Mouse (Mus musculus): ENCODE results near the gene Tgfa. TPM values are rescaled to one million over a fixed set of nuclear protein-coding genes. Genes with fewer than 3 reads are reported as not detected.

Tgfa gene
- total RNA-seq (2021): 1 to 10 TPM; 1.6 to 1.7 TPM

DNA sequence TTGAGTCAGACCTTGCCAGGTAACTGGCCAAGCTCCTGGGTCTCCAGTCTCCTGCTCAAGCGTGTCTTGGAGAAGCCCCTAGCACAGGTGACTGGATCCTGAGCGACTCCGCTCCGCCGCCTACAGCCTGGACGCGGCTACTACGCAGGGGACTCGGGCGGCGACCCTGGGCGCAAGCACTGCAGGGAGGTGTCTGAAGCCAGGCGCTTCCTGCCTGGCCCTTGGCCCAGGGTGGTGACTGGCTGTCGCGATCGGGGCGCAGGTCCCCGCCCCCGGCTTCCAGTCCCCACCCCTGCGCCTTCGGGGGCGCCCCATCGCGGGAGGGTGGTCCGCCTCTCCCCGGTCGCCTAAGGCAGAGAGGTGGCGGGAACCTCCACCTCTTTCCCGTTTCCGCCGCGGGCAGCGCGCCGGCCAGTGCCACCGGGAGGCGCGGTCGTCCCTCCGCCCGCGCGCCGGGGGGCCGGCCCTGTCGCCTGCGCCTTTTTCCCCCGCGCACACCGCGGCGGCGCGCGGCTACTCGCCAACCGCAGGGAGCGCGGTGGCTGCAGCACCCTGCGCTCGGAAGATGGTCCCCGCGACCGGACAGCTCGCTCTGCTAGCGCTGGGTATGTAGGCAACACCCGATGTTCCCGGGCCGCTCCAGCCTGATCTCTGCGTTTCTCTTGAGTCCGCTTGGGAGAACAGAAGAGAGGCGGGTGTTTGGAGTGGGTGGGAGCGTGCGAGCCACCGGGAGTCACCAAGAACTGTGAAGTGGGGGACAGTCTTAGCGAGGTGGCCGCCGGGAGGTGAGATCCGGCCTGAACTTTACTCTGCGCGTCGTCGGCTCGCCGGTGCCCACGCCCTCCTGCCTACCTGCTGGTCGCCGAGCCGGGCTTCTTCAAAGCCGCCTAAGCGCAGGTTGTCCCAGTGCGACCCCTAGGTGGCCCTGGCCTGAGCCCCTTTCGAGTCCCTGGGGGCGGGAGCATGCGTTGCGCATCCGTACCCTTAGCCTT, at the start of gene Tgfa:
TSS of gene Tgfa (plus strand) at position 283 of the 992 bp plus-strand sequence.
- DNase-seq (ENCODE audit: low spot score): peak; percentile 53
- intact Hi-C loops (cut with DNase I): loop anchor here (5.0 kb wide), 1 partner anchor 167 kb away; no protein-coding TSS in a partner anchor

DNA sequence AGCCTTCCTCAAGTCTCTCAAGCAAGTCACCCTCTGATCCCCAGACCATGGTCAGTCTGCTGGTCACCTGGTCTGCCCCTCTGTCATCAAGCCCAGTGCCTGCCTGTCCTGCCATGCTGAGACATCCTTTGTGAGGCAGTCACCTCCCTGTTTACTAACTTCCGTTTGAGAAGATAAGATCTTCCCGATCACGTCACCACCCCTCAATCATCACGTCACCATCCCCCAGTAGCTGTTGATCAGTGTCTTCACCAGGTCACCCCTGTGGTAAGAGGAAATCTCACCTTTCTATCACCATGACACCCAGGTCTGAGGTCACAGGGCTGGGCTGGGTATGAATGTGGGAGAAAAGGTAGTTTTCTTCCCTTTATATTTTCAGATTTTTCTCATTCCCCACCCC, 46.5 kb upstream of the Tgfa start:
- intact Hi-C loops (cut with DNase I): no loop called here
- DNase-seq (ENCODE audit: low spot score): no peak

DNA sequence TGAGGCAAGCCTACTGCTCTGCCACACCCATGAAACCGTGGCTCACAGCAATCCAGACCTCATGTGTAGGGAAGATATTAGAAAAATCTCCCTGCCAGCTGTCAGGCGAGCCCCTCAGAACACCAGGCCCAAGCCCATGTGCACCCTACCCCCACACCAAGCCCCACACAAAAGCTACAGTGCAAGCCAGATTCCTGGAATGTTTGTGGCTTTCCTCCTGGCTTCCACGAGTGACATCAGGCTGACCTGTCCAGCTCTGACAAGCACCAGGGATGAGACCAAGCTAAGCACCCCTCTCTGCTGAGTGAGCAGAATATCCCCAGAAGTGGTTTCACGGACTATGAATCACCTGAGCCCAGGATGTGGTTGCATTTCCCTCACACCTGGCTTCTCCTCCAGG, 46.0 kb upstream of the Tgfa start:
- intact Hi-C loops (cut with DNase I): no loop called here
- DNase-seq (ENCODE audit: low spot score): no peak

DNA sequence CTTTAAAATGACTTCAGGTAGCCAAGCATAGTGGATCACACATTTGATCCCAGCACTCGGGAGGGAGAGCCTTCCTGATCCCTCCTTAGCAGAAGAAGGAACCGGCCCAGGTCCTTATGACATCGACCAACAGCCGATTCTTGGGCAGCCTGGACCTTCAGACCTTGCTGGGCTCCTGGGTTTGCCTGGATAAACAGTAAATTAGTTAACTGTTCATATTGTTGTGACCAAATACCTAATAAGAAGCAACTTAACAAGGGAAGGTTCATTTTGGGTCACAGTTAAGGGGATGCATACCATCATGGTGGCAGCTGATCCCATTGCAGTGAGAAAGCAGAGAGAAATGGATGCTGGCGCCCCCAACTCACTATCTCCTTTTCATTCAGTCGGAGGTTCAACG, 42.3 kb upstream of the Tgfa start:
- DNase-seq (ENCODE audit: low spot score): no peak

DNA sequence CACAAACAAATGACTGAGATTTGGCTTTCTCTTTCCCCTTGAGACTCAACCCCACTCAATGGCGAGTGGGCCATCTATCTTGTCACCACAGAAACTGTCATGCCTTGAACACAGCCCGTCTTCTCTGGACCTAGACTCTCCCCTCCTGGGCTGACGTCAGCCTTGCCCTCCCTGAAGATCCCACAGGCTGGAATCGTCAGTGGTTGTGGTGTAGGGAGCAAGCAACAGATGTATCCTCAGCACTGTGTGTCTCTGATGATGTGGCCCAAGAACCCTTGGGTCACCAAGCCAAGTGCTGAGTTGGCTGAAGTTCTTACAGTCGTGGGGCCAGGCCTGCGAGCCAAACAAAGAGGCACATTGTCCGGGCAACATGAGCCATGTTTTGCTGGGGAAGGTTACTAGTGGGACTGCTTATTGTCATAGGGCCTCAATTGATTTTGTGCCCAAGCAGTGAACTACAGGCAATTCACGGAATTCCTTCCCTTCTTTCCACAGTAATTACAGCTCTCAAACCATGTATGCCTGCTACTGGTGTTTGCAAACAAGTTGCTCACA, 41.5 kb upstream of the Tgfa start:
- intact Hi-C loops (cut with DNase I): no loop called here
- peak; percentile 43 for DNase-seq (ENCODE audit: low spot score)

More for the DNA sequence above, 42.3 kb upstream of the Tgfa start:
- intact Hi-C loops (cut with DNase I): no loop called here

DNA sequence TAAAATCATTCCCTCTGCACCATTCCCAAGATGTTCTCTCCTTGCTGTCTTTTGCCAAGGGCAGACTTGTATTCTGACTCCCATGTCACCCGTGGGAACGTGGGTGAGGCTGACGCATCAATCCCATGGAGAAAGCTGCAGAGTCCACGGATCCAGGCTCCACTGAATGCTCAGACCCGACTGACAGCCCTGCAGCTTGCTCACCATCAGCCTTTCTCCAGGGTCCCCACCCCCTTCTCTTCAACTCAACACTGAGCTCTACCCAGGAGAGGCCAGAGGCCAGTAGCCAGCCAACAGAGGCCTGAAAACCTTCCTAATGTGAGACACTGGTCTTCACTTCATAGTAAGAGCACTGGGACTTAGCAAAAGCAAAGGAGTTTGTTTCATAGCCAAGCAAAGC, 41.0 kb upstream of the Tgfa start:
- no peak for DNase-seq (ENCODE audit: low spot score)

DNA sequence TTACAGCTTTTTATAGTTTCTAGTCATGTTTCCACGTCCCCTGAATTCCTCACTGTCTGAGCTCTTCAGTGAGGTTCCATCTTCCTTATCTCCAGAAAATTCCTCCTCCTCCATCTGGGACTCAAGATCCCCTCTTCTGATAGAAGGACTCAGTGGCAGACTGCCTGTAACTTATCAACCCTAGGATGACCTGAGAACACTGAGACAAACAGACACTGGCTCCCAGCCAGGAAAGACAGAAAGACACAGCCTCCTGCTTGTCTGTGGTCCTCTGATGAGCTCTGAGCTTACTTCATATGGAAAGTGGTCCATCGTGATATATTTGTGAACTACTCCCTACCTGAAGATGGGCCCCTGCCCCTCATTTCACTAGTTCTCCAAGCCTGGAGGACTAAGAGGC, 40.5 kb upstream of the Tgfa start:
- no peak for DNase-seq (ENCODE audit: low spot score)
- intact Hi-C loops (cut with DNase I): no loop called here

More for the DNA sequence above, 41.0 kb upstream of the Tgfa start:
- intact Hi-C loops (cut with DNase I): no loop called here

DNA sequence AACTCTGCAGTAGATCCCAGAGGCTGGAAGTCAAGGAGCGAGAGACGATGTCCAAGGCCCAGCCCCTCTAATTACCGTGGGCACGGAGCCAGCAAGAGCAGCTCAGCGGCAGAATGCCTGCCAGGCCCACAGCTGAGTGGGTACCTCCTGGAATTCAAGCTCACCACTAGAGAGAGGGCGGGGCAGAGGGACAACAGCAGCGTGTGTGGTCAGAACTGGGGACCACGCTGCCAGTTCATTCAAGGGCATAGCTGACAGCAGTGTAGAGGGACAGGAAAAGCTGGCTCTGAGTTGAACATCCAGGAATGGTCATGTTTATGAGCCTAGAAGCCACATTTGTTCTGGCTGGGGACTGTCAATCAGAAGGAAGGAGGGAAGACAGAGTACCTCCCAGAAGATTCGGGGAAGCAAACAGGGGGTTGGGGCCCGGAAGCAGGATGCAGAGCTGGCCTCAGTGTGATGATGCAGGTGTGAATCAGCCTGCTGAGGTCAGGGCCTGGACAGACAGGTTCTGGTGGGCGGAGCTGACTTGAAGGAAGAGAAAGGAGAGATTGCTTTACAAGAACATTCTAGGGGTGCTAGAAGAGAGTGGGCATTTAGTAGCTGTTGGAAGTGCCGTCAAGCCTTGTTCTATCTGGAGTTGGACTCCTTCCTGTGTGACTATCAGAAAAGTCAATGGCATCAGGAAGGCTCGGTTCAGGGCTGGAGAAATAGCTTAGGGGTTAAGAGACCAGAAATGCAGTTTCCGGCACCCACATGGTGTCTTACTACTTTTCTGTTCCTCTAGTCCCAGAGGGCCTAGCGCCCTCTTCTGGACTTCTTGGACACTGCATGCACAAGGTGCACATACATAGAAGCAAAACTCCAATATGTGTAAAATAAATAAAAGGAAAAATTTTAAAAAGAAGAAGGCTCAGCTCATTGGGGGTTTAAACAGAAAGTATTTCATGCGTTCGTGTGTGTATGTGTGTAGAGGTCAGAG, 37.5 kb upstream of the Tgfa start:
- intact Hi-C loops (cut with DNase I): no loop called here
- DNase-seq (ENCODE audit: low spot score): no peak

DNA sequence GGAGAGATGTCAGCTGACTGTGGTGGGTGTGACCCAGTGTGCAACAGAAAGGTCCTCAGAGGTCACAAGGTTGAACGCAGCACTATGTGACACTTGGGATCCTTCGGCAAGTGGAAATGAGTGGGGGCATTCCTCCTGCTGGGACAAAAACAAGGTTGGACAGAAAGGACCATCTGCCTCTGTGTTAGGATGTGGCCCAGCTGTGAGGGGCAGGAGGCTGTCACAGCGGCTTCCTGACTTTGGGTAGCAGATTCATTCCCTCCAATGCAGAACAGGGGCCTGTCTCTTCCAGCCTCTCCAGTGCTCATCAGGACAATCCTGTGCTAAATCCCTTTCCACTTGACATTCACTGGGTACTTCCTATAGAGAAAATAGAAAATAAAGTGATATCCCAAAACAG, 34.1 kb upstream of the Tgfa start:
- intact Hi-C loops (cut with DNase I): no loop called here
- DNase-seq (ENCODE audit: low spot score): no peak

DNA sequence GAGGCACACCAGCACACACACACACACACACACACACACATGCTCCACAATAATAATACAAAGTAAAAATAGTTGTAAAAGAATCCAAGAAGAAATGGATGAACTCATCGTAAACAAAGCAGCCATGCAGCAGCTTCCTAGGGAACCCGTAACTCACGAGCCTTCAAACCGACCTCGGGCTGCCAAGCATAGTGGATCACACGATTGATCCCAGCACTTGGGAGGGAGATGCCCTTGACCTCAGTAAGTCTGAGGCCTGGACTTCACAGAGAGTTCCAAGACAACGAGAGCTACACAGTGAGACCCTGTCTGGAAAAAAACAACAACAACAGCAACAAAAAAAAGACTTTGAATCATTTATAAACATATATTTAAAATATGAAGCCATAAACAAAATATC, 33.4 kb upstream of the Tgfa start:
- DNase-seq (ENCODE audit: low spot score): no peak
- intact Hi-C loops (cut with DNase I): no loop called here

DNA sequence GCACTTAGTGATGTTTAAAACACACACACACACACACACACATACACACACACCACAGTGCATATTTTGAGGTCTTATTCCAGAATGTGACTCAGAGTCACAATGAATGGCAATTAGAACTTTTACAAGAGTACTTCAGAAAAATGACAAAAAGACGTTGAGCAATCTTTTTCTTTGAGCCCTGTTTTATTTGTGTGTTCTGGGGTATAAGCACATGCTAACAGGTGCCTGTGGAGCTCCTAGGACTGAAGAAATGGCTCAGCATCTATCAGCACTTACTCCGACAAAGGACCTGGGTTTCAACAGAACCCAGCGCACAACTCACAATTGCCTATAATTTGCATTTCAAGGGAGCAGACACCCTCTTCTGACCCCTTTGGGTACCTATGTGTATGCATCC, 31.0 kb upstream of the Tgfa start:
- DNase-seq (ENCODE audit: low spot score): no peak
- intact Hi-C loops (cut with DNase I): no loop called here

DNA sequence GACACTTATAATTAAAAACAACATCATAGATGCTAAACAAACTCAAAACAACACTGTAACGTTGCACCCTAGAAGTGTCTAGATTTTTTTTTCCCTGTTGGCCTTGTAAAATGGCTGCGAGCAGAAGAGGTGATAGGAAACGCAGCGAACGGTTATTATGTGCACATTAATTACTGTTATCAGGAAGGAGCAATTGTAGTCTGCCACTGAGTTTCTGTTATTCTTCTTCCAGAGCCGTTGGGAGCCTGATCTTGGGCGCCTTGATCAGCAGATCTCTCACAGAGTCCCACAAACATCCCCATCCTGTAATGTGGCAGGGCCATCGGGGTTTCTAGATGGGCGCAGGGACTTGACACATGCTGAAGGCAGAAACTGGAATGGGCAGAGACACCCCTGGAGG, 28.6 kb upstream of the Tgfa start:
- intact Hi-C loops (cut with DNase I): no loop called here
- no peak for DNase-seq (ENCODE audit: low spot score)

DNA sequence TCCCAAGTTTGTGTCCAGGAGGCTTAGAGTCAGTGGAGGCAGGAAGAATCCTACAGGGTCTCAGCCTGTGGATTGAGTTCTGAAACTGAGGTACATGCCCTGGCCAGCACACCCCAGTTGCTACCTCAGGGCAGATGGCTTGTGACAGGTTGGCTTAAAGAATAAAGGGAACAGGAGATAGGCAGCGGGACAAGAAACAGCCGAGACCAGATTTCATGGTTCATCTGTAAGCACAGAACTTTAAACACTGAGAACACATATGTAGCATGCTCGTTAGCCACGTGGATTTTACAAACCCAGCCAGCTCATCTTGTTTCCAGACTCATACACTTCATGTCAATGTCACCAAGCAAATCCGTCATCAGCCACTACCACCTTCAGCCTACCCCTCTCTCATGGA, 27.2 kb upstream of the Tgfa start:
- intact Hi-C loops (cut with DNase I): no loop called here
- DNase-seq (ENCODE audit: low spot score): no peak

DNA sequence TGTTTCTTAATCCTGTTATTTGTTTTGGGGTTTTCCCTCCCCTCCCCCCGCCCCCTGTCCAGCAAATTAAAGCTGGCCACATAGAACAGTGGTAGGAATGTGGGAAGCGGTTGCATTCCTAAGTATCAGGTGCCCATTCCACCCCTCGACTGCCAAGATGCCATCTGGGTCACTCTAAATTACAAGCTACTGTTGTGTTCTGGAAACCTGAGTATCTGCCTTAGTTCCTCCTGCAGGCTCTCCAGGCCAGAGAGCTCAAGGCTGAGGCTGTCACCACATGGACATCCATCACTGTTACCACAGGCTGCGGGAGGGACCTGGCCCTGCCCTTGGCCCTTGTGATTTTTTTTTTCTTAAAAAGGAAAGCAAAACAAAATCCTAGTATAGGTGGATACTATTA, 25.9 kb upstream of the Tgfa start:
- DNase-seq (ENCODE audit: low spot score): no peak
- intact Hi-C loops (cut with DNase I): no loop called here

DNA sequence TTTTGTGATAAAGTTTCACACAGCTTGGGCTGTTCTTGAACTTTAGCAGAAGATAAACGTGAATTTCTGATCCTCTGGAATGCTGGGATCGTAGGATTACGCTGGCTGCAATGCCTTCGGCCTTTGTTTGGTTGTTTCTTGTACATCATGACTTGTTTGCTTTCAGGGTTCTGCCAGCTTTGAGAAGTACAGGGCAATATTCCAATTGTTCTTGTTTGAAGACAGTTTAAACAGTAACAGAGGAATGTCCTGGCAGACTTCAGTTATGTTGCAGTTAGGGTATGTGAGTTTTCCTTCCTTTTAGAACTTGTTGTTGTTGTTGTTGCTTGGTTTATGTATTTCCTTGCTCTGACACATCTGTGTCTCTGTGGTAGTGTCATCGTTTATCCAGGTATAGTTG, 18.8 kb upstream of the Tgfa start:
- intact Hi-C loops (cut with DNase I): no loop called here
- DNase-seq (ENCODE audit: low spot score): no peak

DNA sequence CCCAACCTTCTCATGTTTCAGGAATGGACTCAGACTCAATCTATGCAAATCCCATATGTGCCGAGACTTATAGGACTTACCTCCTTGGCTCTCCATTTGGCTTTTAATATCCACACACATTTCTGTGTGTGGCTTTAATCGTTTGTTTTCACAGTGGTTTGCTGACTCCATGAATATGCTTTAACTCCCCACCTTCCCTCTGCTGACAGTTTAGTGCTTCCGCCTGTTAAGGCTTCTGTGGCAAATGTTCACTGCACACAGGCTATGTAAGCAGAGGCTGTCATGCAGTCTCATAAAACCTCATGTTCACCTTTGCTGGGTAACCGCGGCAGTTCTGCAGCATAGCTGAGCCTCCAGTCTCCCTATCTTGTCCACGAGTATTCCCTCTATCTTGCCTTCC, 18.3 kb upstream of the Tgfa start:
- intact Hi-C loops (cut with DNase I): no loop called here
- no peak for DNase-seq (ENCODE audit: low spot score)

DNA sequence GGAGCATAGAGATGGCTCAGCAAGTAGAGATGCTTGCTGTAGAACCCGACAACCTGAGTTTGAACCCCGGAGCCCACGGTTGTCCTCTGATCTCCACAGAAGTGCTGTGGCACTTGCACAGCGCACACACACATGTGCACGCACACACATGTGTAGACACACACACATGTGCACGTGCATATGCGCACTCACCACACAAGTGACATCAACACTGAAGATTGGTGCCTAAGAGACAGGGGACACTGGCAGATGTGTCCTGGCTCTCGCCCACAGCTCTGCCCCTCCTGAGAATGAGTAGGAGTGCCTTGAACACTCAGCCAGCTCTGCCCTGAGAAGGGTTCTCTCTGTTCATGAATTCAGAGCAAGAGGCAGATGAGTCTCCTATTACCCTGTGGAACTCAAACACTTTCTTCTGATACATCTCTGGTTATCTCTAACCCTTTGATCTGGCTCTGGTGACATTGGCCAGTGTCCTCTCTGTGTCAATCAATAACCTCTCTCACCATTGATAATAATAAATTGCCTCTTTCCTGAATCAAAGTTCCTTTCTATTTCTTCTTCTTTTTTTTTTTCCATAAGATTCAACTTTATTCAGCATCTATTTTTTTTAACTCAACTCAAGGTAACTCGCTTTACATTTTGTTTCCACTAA, 17.6 kb upstream of the Tgfa start:
- no peak for DNase-seq (ENCODE audit: low spot score)
- intact Hi-C loops (cut with DNase I): no loop called here

DNA sequence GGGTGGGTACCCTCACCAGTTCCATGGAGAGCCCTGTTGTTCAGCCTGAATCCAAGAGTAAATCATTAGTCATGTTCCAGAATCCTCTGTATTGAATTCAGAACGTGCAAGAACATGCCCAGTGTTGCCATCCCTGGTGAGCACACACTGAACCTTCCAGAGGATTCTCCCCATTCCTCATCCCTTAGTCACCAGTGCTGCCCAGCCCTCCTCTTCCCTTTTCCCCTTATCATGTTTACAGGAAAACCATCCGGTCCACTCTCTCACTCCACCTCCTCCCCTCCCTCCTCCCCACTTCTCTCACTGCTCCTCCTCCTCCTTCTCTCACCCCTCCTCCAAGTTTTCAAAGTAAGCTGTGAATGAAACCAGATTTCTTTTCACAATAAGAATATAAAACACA, 14.4 kb upstream of the Tgfa start:
- intact Hi-C loops (cut with DNase I): no loop called here
- DNase-seq (ENCODE audit: low spot score): no peak

DNA sequence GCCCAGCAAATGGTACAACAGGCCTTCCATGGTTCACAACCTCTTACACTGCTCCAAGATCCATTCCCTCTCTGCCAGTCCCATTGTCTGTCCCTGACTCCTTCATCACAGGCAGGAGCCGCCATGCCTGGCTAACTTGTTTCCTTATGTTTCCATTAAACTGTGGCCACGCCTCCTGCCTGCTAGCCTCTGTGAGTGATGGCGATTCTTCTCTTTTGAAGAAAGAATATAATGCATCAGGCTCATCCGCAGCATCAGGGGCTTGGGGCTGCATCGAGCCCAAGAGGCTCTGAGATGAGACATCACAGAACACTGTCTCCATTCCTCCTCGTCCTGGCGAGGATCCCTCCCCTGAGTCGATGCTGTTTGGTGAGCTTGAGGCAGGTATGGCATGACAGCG, 13.0 kb upstream of the Tgfa start:
- intact Hi-C loops (cut with DNase I): no loop called here
- no peak for DNase-seq (ENCODE audit: low spot score)

DNA sequence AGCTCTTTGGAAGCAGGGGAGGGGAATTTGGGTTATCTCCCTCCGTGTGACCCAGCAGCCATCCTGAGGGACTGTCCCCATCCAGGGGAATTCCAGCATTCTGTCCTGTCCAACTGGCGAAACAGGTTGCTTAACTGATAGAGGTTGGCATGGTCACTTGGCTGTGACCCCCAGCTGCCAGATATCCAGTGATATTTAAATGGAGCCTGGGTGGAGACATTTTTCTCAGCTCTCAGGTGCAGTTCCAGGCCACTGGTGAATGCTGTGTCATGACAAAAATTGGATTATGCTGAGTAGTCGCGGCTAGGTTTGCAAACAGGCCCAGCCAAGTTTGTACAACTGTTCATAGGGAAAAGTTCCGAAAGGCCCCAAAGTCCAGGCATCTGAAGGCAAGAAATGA, 12.4 kb upstream of the Tgfa start:
- intact Hi-C loops (cut with DNase I): no loop called here
- DNase-seq (ENCODE audit: low spot score): no peak
